Mouse (Mus musculus) forebrain, embryonic 15.5 days (tissue): ENCODE results near the gene Msi2. TPM values are rescaled to one million over a fixed set of nuclear protein-coding genes. Genes with fewer than 3 reads are reported as not detected.
A peak's percentile ranks its signal among the peaks of the same experiment; 100 is the strongest.

Source experiments
- ATAC-seq: fragments of 200-750 bp; cut with Nextera tagmentation; replicated peaks from 2 replicates; pipeline ENCODE4 v1.8.0; 2017; ENCODE audit warnings: mild to moderate bottlenecking, moderate TSS enrichment, moderate library complexity
- H3K27ac ChIP-seq: fragments of 300-500 bp; sonication (generic); replicated peaks from 2 replicates; pipeline ENCODE4 v1.5.1; 2015; ENCODE audit warnings: mild to moderate bottlenecking, inconsistent platforms
- H3K27me3 ChIP-seq: fragments of 300-500 bp; sonication (generic); 2 replicates; pipeline ENCODE4 v1.6.1; 2015; ENCODE audit warnings: inconsistent platforms
- H3K36me3 ChIP-seq: fragments of 300-500 bp; sonication (generic); 2 replicates; pipeline ENCODE4 v1.6.1; 2015; ENCODE audit warnings: mild to moderate bottlenecking, inconsistent platforms
- H3K4me1 ChIP-seq: fragments of 300-500 bp; sonication (generic); 2 replicates; pipeline ENCODE4 v1.6.1; 2015; ENCODE audit warnings: inconsistent platforms
- H3K4me2 ChIP-seq: fragments of 300-500 bp; sonication (generic); replicated peaks from 2 replicates; pipeline ENCODE4 v1.6.1; 2015; ENCODE audit warnings: mild to moderate bottlenecking, inconsistent platforms
- H3K4me3 ChIP-seq: fragments of 300-500 bp; sonication (generic); 2 replicates; pipeline ENCODE4 v1.5.1; 2015; ENCODE audit warnings: mild to moderate bottlenecking, inconsistent platforms
- H3K9ac ChIP-seq: fragments of 300-500 bp; sonication (generic); replicated peaks from 2 replicates; pipeline ENCODE4 v1.6.1; 2015; ENCODE audit warnings: mild to moderate bottlenecking, inconsistent platforms
- H3K9me3 ChIP-seq: fragments of 300-500 bp; sonication (generic); 2 replicates; pipeline ENCODE4 v1.6.1; 2016; ENCODE audit warnings: inconsistent platforms
- WGBS: fragments of 180-500 bp; shearing (Covaris S2); methylation state at CpG from one replicate; pipeline ENCODE4 v1.1.7; 2015; ENCODE audit warnings: mixed read lengths; 5-methylcytosine and 5-hydroxymethylcytosine counted together
- microRNA-seq: library from miRNA; unstranded; fragments of <30 nt; microRNA quantifications from one replicate; pipeline ENCODE4, GENCODE M21; 2016
- polyA plus RNA-seq: library from polyadenylated mRNA; unstranded; fragments of >200 nt; fragmentation: Nextera tagmentation; extraction: Ambion mirVana; gene quantifications from 2 replicates; pipeline ENCODE4 v1.2.1, GENCODE M21; 2015

Msi2 gene
- polyA plus RNA-seq, 1 experiment from 2014 or later: 27.1 TPM

DNA sequence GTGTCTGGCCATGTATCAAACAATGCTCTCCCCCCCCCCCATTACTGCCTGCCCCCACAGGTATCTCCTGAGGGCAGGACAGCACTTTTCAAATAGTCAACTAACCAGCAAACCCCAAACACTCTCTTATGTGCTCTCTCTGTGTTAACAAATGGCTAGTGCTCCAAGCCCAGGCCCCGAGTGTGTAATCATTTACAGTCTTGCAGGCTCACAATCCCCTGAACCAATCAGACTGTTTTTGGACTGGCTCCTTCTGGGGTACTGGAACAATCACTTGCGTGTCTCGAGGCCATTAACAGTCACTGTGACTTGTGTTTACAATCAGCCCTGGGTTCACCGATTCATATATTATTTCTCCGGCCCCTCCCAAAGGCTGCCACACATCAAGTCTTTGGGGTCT is 423.0 kb downstream of the Msi2 start:
- 72% methylated on average over 5 of the region's 5 CpGs for WGBS
- Histone ChIP-seq H3K27me3 (no peaks in the 10 kb centered on the region), H3K27ac (no peak overlapping the region), H3K9ac (no peak overlapping the region), H3K9me3 (no peaks in the 10 kb centered on the region), H3K4me1 (peaks cover 8% of the 10 kb centered on the region), H3K36me3 (no peaks in the 10 kb centered on the region), H3K4me2 (no peak overlapping the region), H3K4me3 (no peak overlapping the region)
- no peak for ATAC-seq

GRCm38 (mm10) chr11:88294394-88294710 is 424.0 kb downstream of the Msi2 start:
- Histone ChIP-seq H3K4me2 (peak overlapping the region; percentile 39), H3K9ac (no peak overlapping the region; the same call in 1 of the 2 replicates), H3K4me3 (peak overlapping the region; percentile 21), H3K4me1 (peaks cover 11% of the 10 kb centered on the region), H3K36me3 (no peaks in the 10 kb centered on the region), H3K9me3 (no peaks in the 10 kb centered on the region), H3K27me3 (no peaks in the 10 kb centered on the region), H3K27ac (no peak overlapping the region)
- WGBS: 35% methylated on average over 17 of the region's 17 CpGs
- ATAC-seq: no peak

DNA sequence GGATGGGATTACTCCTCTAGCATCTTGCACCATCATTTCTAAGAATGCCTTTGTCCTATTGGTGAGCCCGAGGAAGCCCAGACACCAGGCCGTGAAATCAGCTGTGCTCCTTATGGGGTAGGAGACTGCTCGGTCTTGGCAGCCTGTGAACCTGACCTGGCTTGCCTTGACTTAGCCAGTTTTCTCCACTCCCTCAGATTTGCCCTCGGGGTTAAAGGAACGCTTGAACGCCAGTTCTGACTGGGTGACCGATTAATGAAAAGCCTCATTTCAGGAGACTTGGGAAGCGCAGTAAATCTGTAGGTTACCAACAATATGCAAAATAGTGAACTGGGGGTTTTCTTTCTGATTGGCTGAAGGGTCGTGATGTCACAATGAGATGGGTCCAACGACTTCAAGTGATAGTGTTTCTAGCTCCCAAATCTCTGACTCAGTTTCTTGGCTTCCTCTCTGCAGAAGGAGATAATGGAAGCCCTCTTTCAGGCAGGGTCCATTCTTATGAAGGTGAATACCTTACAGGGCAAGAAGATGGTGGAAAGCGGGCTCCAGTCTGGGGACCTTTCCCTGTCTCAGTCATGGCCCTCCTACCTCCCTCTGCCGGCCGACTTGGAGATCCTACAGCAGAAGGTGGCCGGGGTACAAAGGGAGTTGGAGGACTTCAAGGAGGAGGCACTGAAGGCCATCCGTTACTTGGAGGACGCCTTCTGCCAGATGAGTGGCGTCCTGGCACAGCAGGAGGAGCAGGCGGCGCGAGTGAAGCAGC is 424.5 kb downstream of the Msi2 start, which contains the start of gene Ccdc182:
Gene Ccdc182 (plus strand): TSS at position 428 of the 763 bp plus-strand sequence.
- Histone ChIP-seq H3K4me2 (peak within 1 kb of the TSS; percentile 39), H3K4me3 (peak within 1 kb of the TSS; percentile 21), H3K27ac (no peak within 1 kb of the TSS), H3K9ac (no peak within 1 kb of the TSS; the same call in 1 of the 2 replicates), H3K27me3 (no peaks in the 10 kb centered on the region), H3K36me3 (no peaks in the 10 kb centered on the region), H3K4me1 (peaks cover 16% of the 10 kb centered on the region), H3K9me3 (no peaks in the 10 kb centered on the region)
- WGBS: 40% methylated on average over 20 of the region's 20 CpGs
- no peak for ATAC-seq

DNA sequence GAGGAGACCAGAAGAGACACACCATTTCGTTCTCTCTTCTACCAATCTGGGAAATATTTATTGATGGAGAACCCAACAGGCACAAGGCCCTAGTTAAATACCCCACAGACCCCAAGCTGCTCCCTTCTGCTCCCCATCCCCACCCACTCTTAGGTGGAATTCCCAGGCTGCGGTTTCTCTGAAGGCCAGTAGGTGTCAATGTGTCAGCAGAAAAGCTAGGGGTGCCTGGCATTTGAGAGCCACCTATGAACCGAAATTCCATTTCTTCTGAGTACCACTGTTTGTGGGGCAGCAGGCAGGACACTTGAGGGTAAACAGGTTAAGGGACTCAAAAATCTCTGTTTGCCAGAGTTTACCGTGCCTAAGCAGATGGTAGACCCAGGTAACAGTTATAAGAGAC is 426.6 kb downstream of the Msi2 start:
- H3K4me2 ChIP-seq: no peak overlapping the region
- WGBS: 27% methylated on average over 4 of the region's 4 CpGs
- peaks cover 24% of the 10 kb centered on the region for H3K4me1 ChIP-seq
- no peak overlapping the region for H3K4me3 ChIP-seq
- no peak overlapping the region for H3K27ac ChIP-seq
- H3K9me3 ChIP-seq: no peaks in the 10 kb centered on the region
- no peak overlapping the region for H3K9ac ChIP-seq
- ATAC-seq: 0 out of 2 replicates have a peak, but pooled peaks have one; percentile 18
- no peaks in the 10 kb centered on the region for H3K27me3 ChIP-seq
- no peaks in the 10 kb centered on the region for H3K36me3 ChIP-seq

DNA sequence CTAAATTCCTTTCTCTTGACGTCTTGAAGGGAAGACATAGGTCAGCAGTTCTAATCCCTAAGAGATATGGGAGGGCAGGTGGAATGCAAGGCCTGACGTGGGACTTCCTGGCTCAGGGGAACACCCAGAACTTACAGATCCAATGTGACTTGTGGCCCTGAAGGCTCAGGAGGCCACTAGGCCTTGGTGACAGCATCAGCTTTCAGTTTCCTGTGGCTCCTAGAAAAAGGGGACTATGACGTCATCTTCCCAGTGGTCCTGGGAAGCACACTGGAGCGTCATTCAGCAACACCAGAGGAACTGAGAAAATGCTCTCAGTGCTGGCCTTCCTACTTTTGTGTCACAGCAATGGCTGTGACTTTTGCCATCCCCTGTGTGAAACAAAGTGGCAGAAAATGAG is 427.1 kb downstream of the Msi2 start:
- H3K36me3 ChIP-seq: no peaks in the 10 kb centered on the region
- H3K27ac ChIP-seq: no peak overlapping the region
- no peak overlapping the region for H3K9ac ChIP-seq
- no peaks in the 10 kb centered on the region for H3K9me3 ChIP-seq
- H3K4me3 ChIP-seq: no peak overlapping the region
- WGBS: 63% methylated on average over 4 of the region's 4 CpGs
- no peak overlapping the region for H3K4me2 ChIP-seq
- peaks cover 25% of the 10 kb centered on the region for H3K4me1 ChIP-seq
- H3K27me3 ChIP-seq: no peaks in the 10 kb centered on the region
- ATAC-seq: no peak

Small RNAs within 50 kb of the gene (microRNA-seq; reads per million reads assigned to microRNA genes)
- 0.66 reads per million for gene Mir378b

Other genes starting within 250 kb of the Msi2 start
- 30.5 and 34.0 TPM in 2 replicates for gene Akap1, start 146.1 kb upstream of the Msi2 start, polyA plus RNA-seq
- gene Scpep1, start 237.0 kb upstream of the Msi2 start, polyA plus RNA-seq: 32.7 and 33.8 TPM in 2 replicates
- not detected in 2 replicates for gene Elobl, start 248.4 kb upstream of the Msi2 start, polyA plus RNA-seq